ENCODE assay signal across 17 mouse cellular contexts in genomic region chr4:86233197-86233596, GRCm38 (mm10).
A peak's percentile ranks its signal among the peaks of the same experiment; 100 is the strongest.
DNase-seq lines count a peak whose midpoint lies in the region.
"Had no signal": no experiment of that assay in that cellular context is flagged by ENCODE, and none has a peak within 500 bp of the region (broad histone marks: within the 10 kb centered on the region; RNA-seq: fewer than 3 reads in every experiment).

No protein-coding gene starts in this region.

- peak; percentile 86 for DNase-seq in heart, adult 11 months
- DNase-seq in heart, postnatal 25 days (ENCODE audit: low spot score) = no peak
- peak; percentile 29 for DNase-seq in right cerebral cortex, adult 18-20 months
- DNase-seq in right cerebral cortex, postnatal 14 days = no peak
- peak; percentile 39 for DNase-seq in brain, adult 2 months (ENCODE audit: low read depth, low spot score)
- DNase-seq in kidney, adult 8-10 months = no peak
- DNase-seq: adrenal gland, adult 8-10 months; adrenal gland, postnatal 25 days; cerebellum, adult 11 months; cerebellum, adult 2 months; cerebellum, adult 9-11 months; cerebellum, postnatal 25 days; forebrain, postnatal 0 days; gastrocnemius, postnatal 10 days; gastrocnemius, postnatal 36 days; heart, postnatal 14 days; kidney, adult 11 months had no signal

- intact Hi-C loops in heart, postnatal 25 days (cut with DNase I) = no loop called here

Comparison
In these comparisons a context has a peak if more than half of its experiments do, and no peak if none do; other contexts are left out.
1. DNase-seq: peak in heart, adult 11 months (single experiment), right cerebral cortex, adult 18-20 months (single experiment) and brain, adult 2 months (single experiment); none in heart, postnatal 25 days (single experiment), right cerebral cortex, postnatal 14 days (single experiment) and kidney, adult 8-10 months (0 of 2).